In genomic region chr6:33137823-33138222, GRCm38 (mm10) we compare ENCODE assay signal across 10 mouse cellular contexts.
DNase-seq lines count a peak whose midpoint lies in the region; ATAC-seq lines count a peak whose summit lies in the region.
"Had no signal": no experiment of that assay in that cellular context is flagged by ENCODE, and none has a peak within 500 bp of the region (broad histone marks: within the 10 kb centered on the region; RNA-seq: fewer than 3 reads in every experiment).

No protein-coding gene starts in this region.

- H3K4me3 ChIP-seq in intestine, embryonic 14.5 days (ENCODE audit: low read depth, low read length): no peak overlapping the region
- no peak overlapping the region for H3K4me3 ChIP-seq in intestine, embryonic 16.5 days (ENCODE audit: low read length)

- no peaks in the 10 kb centered on the region for H3K36me3 ChIP-seq in intestine, embryonic 14.5 days (ENCODE audit: control insufficient read depth, insufficient read depth, low read length)
- no peaks in the 10 kb centered on the region for H3K36me3 ChIP-seq in intestine, embryonic 16.5 days (ENCODE audit: control insufficient read depth, insufficient read depth, low read length)

- no peak overlapping the region for H3K27ac ChIP-seq in intestine, embryonic 14.5 days (ENCODE audit: low read depth)
- no peak overlapping the region for H3K27ac ChIP-seq in intestine, embryonic 16.5 days (ENCODE audit: low read length)

- no peak for ATAC-seq in intestine, embryonic 14.5 days (replicated peaks; ENCODE audit: low FRiP score, low TSS enrichment, low read depth)
- ATAC-seq in intestine, embryonic 16.5 days: no peak
- ATAC-seq: Patski had no signal

- H3K4me1 ChIP-seq in intestine, embryonic 14.5 days (replicated peaks; ENCODE audit: control insufficient read depth, insufficient read depth, low read length): no peaks in the 10 kb centered on the region
- H3K4me1 ChIP-seq in intestine, embryonic 16.5 days (ENCODE audit: control insufficient read depth, insufficient read depth, low read length): no peaks in the 10 kb centered on the region

- WGBS in intestine, embryonic 14.5 days: 39% methylated on average over 8 of the region's 8 CpGs
- WGBS in intestine, embryonic 16.5 days: 42% methylated on average over 8 of the region's 8 CpGs

- no peaks in the 10 kb centered on the region for H3K9me3 ChIP-seq in intestine, embryonic 14.5 days (ENCODE audit: control insufficient read depth, low read length)
- H3K9me3 ChIP-seq in intestine, embryonic 16.5 days (ENCODE audit: control insufficient read depth, low read length): no peaks in the 10 kb centered on the region

- no peaks in the 10 kb centered on the region for H3K27me3 ChIP-seq in intestine, embryonic 14.5 days (replicated peaks; ENCODE audit: control insufficient read depth, insufficient read depth, low read length)
- no peaks in the 10 kb centered on the region for H3K27me3 ChIP-seq in intestine, embryonic 16.5 days (replicated peaks; ENCODE audit: control insufficient read depth, insufficient read depth, low read length)

- no peak overlapping the region for H3K4me2 ChIP-seq in intestine, embryonic 14.5 days (ENCODE audit: low read length)
- no peak overlapping the region for H3K4me2 ChIP-seq in intestine, embryonic 16.5 days (ENCODE audit: low read depth, low read length)

- peak; percentile 82 for DNase-seq in intestine, embryonic 14.5 days (ENCODE audit: low spot score)
- peak; percentile 15 for DNase-seq in thymus, postnatal 0 days (ENCODE audit: low spot score)
- DNase-seq in thymus, adult 18-20 months: no peak
- peak; percentile 71 for DNase-seq in embryo, embryonic 10.5 days (ENCODE audit: low spot score)
- peak; percentile 58 for DNase-seq in thymus, postnatal 4 days
- no peak for DNase-seq in ovary, postnatal 36 days (ENCODE audit: low spot score)
- DNase-seq in left cerebral cortex, adult 11 months (ENCODE audit: low spot score): no peak
- DNase-seq: cerebellum, adult 11-12 months had no signal

- H3K9ac ChIP-seq in intestine, embryonic 14.5 days (ENCODE audit: low read length): no peak overlapping the region
- H3K9ac ChIP-seq in intestine, embryonic 16.5 days (ENCODE audit: low read depth, low read length): no peak overlapping the region

Comparison
In these comparisons a context has a peak if more than half of its experiments do, and no peak if none do; other contexts are left out.
1. DNase-seq: peak in intestine, embryonic 14.5 days (single experiment), thymus, postnatal 0 days (single experiment), embryo, embryonic 10.5 days (single experiment) and thymus, postnatal 4 days (single experiment); none in thymus, adult 18-20 months (0 of 2), ovary, postnatal 36 days (single experiment) and left cerebral cortex, adult 11 months (single experiment).